Mouse (Mus musculus) CH12F3 (cell line): Measurements from ENCODE around the gene Oma1.

Source experiments
- in situ Hi-C: fragments of 300-500 bp; cut with MboI; formaldehyde crosslinking; loops from 2 replicates; pipeline ENCODE4 v1.14.3; 2020; ENCODE audit warnings: low sequenced_read_pairs

Gene Oma1

DNA sequence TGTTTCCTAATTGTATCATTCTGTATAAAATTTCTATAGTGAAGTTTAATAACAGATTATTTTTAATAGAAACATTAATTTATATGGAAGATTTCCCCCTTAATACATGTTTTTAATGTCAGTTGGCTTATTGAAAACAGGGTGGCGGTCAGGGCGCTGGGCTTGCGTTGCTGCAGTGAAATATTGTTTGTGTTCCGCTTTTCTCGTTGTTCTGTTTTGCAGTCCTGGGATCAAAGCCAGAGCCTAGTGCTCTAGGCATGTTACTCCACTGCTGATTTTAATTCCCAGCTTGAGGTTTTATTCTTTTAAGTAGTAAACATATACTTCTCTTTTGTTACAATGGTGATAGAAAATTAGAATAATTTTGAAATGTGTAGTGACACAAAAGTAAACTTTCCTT, 39.3 kb downstream of the Oma1 start:
- in situ Hi-C loops = no loop called here

DNA sequence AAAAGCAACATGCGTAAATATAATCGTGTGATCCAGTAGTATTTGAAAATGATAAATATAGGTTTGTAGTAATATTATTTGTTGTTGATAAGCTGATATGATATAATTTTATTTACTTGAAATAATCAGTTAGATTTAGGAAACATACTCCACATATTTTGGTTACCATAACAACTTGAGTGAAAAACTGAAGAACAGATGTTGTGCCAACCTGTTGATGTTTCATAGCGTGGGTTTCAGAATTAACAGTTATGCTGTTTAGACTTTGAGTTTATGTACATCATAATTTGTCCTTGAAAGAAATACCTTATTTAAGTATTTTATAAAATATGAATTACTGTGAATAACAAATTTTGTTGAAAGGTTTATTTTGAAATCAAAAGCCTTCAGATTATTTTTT, 43.8 kb downstream of the Oma1 start:
- in situ Hi-C loops = no loop called here

DNA sequence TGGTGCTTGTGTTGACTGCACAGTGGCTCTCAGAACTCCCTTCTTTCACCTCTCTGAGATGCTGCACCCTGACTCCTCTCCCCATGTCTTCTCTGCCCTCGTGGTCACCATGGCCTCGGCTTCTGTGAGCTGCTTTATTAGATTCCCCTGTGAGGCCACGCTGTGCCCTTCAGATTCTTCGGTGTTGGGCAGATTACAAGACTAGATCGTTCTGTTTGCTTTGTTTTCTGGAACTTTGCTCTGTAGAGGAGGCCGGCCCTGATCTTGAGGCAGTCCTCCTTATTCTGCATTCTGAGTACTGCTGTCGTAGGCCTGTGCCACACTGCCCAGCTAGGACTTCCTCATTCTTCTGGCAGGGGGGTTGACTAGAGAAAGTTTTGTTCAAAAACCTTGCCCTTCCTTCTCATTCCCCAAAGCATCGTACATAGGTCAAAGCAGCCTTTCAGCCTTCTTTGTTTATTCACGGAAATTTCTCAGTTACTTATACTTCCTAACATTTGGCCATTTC, 45.4 kb downstream of the Oma1 start:
- in situ Hi-C loops = no loop called here

DNA sequence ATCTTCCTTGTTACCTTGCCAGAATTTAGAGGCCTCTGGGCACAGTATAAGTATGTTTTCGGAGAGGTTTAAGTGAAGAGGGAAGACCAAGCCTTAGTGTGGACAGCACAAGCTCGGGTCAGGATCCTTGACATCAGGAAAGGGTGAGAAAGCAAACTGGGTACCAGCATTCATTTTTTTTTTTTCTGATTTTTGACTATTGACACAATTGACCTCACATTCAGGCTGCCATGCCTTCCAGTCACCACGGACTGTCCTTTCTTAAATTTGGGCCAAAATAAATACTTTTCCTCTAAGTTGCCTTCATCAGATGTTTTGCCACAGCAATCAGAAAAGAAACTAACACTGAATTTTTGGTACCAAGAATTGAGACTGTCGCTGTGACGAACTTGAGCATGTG, 68.6 kb downstream of the Oma1 start:
- in situ Hi-C loops = no loop called here

DNA sequence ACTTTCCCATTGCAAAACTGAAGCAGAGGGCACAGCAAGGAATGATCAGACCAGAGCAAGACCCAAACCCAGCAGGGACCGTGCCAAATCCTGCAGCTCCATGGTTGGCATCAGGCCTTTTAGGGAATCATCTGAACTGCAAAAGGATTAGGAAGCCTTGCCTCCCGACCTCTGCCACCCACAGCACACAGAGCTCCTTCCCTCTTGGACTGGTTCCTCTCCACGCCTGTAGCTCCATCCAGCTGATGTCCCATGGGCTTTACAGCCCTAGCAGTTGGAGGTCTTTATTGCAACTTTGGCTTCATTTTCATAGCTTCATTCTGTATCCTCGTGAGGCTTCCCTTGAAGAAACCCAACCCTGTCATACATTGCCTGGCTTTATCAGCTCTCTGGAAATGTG, 71.4 kb downstream of the Oma1 start:
- in situ Hi-C loops = no loop called here

DNA sequence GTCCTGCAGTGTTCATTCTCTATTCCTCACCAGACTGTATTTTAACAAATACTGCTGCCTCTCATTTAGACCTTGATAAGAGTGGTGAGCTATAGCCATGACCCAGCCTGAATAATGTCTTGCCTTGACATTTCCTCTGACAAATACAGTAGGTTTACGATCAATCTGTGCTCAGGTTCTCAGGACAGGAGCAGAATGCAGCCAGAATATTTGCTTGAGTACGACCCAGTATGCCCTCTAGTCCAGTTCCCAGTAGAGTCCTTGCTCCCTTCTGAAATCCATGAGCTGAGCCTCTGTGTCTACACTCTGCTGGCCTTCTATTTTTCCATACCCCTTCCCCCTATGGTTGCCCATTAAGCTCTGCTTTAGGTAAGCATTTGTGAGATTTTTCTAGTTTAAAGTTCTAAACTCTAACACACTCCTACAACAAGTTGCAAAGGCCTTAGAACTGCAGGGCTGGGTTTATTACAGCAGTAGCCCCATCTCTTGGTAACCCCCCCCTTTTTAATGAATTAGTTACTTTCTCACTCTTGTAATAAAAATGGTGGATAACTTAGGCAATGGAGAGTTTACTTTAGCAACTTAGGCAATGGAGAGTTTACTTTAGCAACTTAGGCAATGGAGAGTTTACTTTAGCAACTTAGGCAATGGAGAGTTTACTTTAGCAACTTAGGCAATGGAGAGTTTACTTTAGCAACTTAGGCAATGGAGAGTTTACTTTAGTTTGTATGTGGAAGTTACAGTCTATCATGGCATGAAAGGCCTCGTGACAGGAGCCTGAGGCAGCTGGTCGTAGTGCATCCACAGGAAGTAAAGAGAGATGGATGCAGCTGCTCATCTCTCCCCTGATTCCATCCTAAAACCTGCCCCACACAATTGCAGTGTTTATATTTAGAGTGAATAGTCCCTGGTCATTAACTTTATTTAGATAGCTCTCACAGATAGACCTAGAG, 72.5 kb downstream of the Oma1 start:
- in situ Hi-C loops = no loop called here

DNA sequence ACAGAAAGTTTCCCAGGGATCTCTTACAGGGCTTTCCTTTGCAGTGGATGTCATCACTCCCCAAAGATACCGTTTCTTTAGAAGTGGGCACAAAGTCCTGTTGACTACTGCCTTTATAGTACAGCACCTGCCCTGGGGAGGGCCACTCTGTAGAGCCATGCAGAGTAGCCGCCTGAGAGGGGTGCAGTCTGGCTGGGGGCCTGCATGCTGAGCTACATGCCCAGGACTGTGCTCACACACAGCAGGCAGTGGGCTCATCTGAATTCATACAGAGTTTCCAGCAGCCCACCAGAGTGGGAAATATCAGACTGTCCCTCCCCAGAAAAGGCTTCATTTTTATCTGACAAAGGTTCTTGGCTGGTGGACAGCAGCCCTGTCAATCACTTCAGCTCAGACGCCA, 73.7 kb downstream of the Oma1 start:
- in situ Hi-C loops = no loop called here

DNA sequence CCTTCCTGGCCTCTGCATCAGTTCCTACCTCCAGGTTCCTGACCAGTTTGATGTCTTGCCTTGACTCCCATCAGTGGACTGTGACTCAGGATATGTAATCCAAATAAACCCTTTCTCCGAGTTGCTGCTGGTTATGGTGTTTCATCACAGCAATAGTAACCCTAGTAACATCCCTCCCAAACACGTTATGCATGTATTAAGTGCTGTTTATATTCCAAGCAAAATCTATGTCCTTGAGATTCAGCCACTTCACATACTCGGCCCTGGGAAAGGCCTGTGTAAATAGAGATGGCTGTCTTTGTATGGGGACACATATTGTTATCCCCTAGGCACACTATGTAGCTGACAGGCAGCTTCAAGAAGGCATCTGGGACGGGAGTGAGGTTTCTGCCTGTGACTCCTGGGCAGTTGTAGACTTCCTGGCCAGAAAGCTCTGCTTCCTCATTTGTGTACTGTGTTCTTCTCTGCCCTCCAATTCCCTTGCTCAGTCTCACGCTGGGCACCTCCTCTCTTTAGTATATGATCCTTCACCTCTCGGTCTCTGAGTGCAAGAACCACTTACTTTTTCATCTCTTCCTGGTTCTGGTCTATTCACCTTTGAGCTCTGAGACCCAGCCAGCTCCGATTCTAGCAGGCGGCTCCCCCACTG, 75.0 kb downstream of the Oma1 start:
- in situ Hi-C loops = no loop called here

DNA sequence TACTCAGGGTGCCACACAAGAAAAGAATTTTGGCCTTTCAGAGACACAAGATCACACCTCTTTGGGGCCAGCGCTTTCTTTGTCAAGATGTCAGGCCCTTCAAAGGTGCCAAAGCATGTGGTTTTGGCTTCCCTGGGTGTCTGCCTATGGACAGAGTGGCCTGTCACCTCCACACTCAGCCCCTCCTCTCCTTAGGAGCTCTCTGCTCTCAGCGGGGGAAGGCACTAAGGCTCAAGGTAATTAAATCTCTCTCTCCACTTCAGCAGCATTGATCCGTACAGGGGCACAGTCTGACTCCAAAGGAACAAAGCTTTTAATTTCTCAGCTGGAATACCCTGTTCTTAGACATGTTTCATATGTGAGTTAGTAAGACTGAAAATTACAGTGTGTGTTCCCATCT, 76.0 kb downstream of the Oma1 start:
- in situ Hi-C loops = no loop called here

DNA sequence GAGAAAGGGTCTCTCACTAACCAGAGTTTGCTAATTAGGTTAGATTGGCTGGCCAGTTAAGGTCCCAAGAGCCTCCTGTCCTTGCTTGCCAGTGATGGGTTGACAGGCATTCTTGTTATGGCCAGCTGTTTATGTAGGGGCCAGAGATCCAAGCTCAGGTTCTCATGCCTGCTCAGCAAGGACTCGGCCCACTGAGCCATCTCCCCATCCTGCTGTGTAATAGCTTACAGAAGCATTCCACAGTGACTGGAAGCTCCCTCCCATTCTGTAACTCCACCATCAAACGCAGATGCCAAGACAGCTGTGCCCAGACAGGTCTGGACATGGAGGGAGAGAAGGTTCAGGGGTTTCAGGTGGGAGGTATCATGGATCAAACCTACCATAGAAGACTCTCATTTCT, 76.9 kb downstream of the Oma1 start:
- in situ Hi-C loops = no loop called here

DNA sequence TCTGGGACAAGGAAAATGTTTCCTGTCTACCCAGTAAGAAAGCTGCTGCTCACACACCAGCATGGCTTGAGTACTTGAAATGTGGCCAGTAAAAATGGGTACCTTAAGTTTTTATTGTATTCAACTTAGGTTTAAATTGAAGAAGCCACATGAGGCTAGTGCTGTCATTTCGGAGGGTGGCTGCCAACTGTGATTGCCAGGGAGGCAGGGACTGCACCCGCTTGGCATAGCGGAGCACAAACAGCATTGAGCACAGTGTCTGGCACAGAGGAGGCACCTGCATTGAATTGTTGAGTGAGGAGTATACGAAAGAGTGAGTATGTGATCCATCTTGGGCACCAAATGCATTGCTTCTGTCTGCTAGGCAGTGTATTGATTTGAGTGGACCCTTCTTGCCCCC, 81.5 kb downstream of the Oma1 start:
- in situ Hi-C loops = no loop called here

DNA sequence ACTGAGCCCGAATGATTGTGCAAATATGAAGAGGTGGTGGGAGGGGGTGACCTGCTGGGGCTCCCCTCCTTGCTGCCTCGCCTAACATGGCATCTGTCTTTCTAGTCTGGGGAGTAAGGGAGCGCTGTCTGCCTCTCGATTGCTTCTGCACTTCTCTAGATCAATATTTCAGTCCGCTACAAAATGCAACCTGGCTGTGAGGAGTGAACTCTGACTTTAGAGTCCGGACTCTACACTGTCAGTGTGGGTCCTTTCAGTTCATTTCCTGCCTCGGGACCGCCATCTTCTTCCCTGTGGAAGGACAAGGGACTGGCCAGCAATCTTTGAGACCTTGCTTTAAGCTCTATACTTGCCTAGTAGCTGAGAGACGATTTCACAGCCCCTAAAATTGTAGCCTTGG, 82.3 kb downstream of the Oma1 start:
- in situ Hi-C loops = no loop called here

DNA sequence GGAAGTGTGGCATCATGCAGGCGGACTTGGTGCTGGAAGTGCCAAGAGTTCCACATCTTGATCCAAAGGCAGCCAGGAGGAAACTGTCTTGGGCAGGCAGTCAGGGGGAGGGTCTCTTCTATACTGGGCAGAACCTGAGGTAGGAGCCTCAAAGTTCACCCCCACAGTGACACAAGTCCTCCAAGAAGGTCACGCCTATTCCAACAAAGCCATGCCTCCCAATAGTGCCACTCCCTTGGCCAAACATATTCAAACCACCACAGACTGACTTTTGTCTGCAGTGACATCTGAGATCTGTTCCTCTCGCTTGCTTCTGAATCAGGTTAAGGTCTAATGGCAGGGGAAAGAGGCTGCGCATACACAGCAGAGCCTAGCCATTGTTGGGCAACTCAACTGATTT, 83.3 kb downstream of the Oma1 start:
- in situ Hi-C loops = no loop called here

DNA sequence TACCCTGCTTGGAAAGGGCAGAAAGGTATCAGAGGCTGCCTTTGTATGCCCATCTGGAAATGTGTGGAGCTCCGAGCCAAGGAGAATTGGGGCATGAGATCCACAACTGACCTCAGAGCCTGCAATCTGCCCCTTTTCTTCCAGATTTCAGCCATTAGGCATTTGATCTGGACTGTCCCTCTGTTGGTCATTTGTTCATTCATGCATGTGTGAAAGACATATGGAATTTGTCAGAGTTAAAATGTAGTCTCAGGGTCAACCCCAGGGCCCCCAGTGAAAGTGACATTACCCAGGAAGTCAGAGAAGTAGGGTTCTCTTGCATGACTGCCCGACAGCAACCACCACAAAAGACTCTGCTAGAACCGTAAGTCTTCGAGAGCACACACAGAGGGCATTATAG, 89.0 kb downstream of the Oma1 start:
- in situ Hi-C loops = no loop called here

DNA sequence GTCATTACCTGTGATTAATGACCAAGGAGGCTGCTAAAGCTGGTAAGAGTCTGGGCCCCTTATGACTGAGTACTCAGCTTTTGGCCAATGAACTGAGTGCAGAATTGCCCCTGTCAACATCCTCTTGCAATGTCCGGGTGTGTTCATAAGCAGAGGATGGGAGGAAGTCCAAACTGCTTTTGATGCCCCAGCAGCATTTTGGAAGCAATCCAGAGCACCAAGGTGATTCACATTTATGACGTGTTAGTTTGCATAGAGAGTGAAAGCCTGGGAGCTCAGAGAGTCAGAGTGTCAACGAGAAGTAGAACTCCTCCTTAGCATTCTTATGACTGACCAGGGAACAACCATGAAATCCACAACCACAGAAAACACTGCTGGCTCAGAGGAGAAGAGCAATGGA, 91.7 kb downstream of the Oma1 start:
- in situ Hi-C loops = no loop called here

DNA sequence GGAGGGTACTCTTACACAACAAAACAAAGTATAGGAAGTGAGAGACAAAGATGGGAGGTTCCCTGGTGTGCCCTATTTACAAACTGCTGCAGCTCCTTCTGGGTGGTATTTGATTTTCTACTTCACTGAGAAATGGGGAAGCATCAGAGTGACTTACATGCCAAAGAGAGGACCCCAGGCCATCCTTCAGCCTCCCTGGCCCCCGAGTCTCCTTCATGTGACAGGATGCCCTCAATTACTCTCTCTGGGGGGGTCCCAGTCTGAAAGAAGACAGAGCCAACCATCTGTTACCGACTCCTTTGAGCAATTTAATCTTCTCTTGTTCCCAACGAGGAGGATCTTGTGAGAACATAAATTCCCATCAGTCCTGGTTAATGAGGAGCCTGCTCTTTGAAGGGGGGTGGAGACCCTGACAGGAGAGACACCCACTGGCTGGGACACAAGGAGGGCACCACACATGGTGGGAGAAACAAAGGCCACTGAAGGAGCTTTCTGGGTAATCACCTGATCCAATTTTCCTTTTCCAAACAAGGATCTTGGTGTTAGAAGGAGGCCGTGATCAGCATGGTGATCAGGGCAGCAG, 96.7 kb downstream of the Oma1 start:
- in situ Hi-C loops = no loop called here
